Mouse (Mus musculus): Measurements from ENCODE around the gene Anapc1. TPM values are rescaled to one million over a fixed set of nuclear protein-coding genes. Genes with fewer than 3 reads are reported as not detected.
A peak's percentile ranks its signal among the peaks of the same experiment; 100 is the strongest.
"Not testable (repeated sequence)": the region's sequence is repeated elsewhere in the genome, so short reads cannot be mapped to it uniquely, and the experiment has no call there.

The Anapc1 gene
- total RNA-seq, 2 experiments from 2014 or later: 62.8 to 63.9 TPM

DNA sequence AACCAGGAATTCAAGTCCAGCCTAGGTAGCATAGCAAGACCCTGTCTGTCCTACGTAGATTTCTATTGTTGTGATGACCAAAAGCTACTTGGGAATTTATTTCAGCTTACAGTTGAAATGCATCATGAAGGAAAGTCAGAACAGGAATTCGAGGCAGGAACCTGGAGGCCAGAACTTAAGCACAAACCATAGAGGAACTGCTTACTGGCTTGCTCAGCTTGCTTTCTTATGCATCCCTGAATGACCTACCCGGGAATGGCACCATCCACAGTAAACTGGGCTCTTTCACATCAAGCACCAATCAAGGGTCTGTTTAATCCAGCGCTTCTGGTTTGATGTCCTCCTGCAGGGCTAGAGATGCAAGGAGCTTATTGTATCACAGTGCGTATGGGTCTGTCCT lies 10.4 kb upstream of the Anapc1 start:
- intact Hi-C loops (cut with DNase I): loop anchor here (5.0 kb wide), 1 partner anchor 245 kb away; the partner anchor contains the start of gene Zc3h8
- no peak for DNase-seq

DNA sequence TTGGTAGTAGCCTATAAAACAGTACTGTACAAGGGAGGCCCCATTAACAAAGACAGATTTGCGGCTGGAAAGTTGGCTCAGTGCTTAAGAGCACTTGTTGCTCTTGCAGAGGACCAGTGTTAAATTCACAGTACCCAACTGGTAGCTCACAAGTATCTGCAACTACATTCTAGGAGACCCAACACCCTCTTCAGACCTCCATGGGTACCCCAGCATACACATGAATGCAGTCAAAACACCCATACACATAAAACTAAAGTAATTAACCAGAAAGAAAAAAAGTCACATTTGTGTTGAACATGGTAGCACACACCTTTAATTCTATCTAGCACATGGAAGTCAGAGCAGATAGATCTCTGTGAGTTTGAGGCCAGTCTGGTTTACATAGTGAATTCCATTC lies 9.9 kb upstream of the Anapc1 start:
- DNase-seq: no peak
- intact Hi-C loops (cut with DNase I): loop anchor here (5.0 kb wide), 1 partner anchor 245 kb away; the partner anchor contains the start of gene Zc3h8

DNA sequence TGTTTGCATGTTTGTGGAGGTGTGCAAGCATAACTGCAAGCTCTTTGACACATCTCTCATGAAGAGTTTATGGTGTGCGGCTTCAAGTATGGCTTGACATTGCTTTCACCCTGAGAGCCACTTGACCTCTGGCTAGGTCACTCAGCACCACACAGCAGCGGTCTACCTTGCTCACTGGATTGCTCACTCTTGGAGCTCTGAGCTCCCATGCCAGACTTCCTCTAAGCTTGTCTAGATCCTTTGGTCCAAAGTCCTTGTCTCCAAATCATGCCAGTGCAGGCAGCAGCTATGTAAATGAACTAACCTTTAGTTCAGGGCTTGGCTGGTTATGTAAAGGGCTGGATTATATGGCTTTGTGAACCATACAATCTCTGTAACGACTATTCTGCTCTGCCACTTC lies 9.2 kb upstream of the Anapc1 start:
- intact Hi-C loops (cut with DNase I): loop anchor here (5.0 kb wide), 1 partner anchor 246 kb away; the partner anchor contains the start of gene Zc3h8
- no peak for DNase-seq

DNA sequence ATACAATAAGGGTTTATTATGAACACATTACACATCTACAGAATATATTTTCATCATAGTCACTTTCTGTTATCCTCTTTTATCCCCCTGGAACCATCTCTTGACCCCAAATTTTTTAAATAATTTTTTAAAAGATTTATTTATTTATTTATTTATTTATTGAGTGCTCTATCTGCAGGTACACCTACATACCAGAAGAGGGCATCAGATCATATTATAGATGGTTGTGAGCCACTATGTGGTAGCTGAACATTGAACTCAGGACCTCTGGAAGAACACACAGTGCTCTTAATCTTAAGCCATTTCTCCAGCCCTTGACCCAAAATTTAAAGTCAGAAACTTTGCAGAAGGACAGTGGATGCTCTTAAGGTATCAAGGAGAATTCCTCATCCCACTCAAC lies 7.4 kb upstream of the Anapc1 start:
- DNase-seq: no peak
- intact Hi-C loops (cut with DNase I): no loop called here

DNA sequence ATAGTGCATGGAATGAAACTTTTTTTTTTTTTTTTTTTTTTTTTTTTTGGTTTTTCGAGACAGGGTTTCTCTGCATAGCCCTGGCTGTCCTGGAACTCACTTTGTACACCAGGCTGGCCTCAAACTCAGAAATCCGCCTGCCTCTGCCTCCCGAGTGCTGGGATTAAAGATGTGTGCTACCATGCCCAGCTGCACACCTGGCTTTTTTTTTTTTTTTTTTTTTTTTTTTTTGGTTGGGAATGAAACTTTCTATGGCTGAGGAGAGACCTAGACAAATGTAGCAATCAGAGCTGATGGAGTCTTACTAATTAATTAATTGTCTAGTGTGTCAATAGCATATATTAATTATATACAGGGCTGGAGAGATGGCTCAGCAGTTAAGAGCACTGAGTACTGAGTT lies 6.6 kb upstream of the Anapc1 start:
- intact Hi-C loops (cut with DNase I); DNase-seq: not testable (repeated sequence)

DNA sequence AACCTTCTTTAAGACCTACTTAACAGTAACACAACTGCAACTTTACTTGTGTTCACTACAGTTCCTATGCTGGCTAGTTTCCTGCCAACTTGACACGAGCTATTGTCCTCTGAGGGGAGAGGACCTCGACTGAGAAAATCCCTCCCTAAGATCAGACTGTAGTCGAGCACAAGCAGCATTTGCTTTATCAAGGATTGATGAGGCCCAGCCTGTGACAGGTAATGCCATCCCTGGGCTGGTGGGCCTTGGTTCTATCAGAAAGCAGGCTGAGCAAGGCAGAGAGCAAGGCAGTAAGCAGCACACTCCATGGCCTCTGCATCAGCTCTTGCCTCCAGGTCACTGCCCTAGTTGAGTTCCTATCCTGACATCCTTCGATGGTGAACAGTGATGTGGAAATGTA lies 6.0 kb upstream of the Anapc1 start:
- intact Hi-C loops (cut with DNase I): no loop called here
- no peak for DNase-seq

DNA sequence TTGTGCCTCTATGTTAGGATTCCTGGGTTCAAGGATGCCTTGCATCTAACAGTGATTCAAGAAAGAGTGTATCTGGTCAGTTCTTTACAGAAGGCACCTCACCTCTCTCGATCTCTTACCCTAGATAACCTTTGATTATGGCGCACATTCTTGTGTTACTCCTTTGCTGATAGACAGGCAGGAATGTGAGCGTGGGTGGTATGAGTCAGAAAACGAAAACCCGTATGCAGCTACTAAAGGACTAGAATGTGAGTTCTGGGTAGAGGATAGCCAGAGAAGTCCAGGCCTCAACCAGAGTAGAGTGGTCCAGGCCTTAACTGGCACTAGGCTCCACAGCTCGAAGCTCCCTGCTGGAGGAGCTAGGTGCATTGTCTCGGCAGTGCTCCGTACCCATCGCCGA lies 5.6 kb upstream of the Anapc1 start:
- intact Hi-C loops (cut with DNase I): no loop called here
- DNase-seq: no peak

DNA sequence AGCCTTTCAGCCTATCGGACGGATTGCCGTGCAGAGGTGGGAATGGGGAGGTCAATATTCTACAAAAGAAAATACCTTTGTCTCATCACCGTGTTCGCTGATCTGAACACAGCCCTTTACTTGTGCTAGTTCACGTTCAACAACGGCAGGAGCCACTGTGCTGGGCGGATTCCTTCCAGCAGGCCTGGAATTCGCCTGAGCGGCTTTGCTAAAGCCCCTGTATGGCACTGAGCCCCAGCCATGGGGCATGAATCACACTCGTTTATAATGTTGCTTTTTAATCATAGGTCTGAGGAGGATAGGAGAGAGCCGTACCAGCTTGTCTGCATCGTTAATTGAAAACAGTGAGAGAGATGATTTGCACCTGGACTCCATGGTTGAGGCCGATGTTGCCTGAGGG lies 5.1 kb upstream of the Anapc1 start:
- DNase-seq: no peak
- intact Hi-C loops (cut with DNase I): no loop called here

DNA sequence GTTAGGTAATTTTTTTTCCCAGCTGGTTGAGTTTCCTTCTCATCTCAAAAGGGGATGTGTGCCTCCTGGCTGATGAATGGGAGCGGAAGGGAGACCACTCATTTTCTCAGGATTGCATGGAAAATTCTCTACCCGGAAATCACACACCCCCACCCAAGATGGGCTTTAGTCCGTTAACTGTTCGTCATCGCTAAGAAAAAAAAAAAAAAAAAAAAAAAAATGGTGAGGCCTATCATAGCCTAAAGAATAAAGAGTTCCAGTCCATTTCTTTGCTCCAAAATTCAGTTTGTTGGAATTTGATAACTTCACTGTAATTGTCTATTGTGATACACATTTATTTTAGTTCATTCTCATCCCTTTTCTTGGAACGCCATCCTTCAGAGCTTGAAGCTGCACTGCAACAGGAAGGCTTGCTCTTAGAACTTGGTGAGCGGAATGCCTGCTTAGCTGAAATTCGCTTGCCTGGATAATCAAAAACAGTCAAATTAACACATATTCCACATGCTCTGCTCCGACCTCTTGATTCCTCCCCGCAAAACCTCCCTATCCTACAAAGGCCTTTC lies 448 bp upstream of the Anapc1 start:
- intact Hi-C loops (cut with DNase I): no loop called here
- DNase-seq: no peak

DNA sequence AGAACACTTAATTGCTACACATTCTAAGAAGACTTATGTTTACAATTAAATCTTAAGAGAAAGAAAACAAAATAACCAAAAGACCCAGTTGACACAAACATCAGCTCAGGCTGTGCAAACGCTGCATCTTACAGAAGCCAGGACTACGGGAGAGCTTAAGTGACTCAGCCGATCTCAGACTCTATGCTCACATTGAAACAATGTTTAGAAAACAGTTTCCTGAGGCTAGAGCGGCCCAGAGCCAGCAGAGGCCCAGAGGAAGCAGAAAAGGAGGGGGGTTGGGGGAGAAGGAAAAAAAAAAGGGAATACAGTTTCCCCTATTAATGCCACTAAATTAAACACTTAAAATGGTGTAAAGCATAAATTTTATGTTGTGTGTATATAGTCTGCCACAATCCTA lies 6.5 kb downstream of the Anapc1 start:
- intact Hi-C loops (cut with DNase I): no loop called here
- DNase-seq: no peak

DNA sequence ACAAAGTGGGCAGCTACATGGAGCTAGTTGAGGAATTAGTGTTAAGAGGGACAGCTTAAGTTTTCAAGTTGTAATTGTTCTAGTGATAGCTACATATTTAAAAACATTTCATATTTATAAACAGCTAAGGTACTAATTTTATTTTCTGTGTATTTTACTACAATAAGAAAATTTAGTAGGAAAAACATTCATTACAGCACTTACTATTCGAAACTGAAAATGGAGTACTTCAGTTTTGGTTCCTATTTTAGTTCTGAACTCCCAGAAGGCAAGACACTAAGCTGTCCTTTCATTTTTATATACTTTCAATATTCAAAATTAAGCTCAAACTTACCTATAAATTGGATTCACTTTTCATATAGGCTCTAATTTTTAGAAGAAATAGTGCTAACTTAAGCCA lies 66.6 kb downstream of the Anapc1 start:
- no peak for DNase-seq
- intact Hi-C loops (cut with DNase I): no loop called here

DNA sequence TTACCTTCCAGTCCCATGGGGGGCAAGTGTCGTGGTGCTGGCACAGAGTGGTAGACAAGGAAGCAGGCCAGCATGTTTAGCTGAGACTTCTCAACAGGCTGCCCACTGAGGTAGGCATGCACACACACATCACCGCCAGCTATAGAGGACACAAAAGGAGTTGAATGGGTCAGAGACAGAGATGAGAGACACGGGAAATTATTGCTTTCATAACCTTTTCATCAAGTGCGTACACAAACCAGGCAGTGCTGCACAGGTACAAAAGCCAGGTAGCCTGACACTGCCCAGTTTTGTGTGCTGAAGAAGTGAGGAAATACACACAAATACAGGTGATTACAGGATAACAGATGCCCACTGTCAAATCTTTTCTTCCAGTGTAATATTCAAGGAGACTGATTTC lies 71.8 kb downstream of the Anapc1 start:
- DNase-seq: no peak
- intact Hi-C loops (cut with DNase I): no loop called here

DNA sequence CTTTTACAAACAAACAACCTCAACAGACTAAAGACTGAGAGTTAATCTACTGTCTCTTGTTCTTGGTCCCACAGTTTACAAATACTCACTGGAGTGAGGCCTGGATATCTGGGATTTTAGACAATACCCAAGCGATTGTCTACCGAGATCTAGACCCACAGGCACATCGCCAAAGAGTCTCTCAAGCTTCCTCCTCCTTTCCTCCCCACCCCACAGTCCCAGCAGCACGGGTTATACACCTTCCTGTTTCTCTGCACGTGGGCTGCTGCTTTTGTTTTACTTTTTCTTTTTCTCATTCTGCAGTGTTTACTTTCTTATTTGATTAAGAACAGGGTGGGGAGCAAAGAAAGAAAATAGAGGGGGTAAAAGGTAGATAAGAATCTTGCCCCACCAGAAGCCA lies 73.8 kb downstream of the Anapc1 start:
- intact Hi-C loops (cut with DNase I): no loop called here
- DNase-seq: peak; percentile 23 to 27

DNA sequence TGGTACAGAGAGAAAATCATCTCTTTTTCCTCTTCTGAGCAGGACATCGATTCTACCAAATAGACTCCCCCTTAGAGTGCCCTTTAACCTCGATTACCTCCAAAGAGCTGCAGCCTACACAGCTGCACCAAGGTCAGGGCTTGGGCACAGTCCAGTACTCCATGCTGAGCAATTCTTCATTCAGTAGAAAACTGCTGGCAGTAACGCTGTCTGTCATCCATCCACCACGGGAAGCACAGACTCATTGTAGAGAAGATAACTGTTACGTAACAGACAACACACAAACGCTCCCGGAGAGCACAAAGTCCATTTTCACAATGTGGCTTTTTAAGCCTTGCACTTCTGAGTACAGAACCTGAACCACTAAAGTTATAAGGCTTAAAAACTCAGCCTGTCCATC lies 74.9 kb downstream of the Anapc1 start:
- intact Hi-C loops (cut with DNase I): no loop called here
- no peak for DNase-seq

DNA sequence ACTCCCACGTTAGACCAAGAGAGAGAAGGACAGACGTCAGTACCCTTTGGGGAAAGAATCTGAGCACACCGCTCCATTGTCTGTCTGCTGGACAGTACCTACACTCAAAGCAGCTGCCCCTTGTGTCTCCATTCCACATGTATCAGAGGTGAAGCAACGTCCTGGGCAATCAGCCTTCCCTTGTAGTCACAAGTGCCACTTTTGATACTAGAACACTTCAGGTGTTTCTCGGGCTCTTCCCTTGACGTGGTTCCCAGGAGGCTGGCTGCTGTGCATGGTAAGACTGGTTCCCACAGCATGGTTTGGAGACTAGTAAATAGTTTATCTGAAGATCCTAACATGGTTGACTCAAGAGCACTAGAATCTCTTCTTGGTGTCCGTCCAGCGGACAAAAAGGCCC lies 76.0 kb downstream of the Anapc1 start:
- DNase-seq: no peak
- intact Hi-C loops (cut with DNase I): no loop called here

DNA sequence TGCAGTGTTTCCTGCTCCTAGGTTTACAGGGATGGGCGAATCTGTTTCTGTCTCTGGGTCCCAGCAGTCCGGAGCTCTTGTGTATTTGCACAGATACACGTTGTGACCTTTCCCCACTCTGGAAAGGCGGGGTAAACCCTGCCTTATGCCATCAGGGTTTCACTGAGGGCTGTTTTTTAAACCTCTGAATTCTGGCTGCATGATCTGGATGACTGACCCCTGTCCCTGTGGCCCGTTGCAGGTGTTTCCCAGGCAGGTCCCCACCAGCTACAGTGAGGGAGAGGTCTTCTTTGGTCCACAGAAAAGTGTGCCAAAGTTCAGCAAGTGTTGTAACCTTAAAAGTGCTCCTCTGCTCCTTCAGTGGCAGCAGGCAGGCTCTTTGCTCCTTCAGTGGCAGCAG lies 77.9 kb downstream of the Anapc1 start:
- no peak for DNase-seq
- intact Hi-C loops (cut with DNase I): no loop called here

DNA sequence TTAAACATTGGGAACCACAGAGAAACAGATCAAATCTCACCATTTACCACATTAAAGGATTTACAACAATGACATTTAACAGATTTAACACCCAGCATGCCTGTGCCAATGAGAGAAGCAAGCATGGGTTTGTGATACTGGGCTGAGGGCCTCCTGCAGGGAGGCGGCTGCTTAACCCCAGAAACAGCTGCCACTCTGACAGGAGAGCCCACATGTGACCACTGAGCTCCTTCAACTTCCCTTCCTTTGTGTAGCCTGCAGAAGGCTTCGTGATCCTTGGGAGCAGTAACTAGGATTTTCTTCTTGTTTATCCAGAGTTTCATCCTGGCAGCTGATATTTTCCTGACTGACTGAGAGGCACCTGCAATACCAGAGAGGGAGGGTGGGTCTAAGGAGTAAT lies 85.7 kb downstream of the Anapc1 start:
- intact Hi-C loops (cut with DNase I): no loop called here
- DNase-seq: no peak

DNA sequence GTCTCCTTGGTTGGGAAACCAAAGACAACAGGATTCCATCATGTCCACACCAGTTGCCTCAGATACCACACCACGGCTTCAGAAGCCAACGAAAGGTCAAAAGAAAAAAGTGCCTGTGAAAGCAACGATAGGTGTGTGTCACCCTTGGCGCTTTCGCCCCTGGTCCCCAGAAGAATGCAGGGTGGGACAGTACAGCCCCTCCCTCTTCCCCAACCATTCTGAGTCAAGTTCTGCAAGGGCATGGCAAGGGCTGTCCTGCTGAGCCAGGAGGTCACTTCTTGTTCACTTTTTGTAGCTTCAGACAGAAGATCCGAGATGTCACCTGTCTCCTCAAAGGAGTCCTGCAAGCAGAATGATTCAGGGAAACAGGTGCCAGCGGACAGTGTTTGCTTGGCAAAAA lies 94.9 kb downstream of the Anapc1 start:
- intact Hi-C loops (cut with DNase I): no loop called here
- no peak for DNase-seq

DNA sequence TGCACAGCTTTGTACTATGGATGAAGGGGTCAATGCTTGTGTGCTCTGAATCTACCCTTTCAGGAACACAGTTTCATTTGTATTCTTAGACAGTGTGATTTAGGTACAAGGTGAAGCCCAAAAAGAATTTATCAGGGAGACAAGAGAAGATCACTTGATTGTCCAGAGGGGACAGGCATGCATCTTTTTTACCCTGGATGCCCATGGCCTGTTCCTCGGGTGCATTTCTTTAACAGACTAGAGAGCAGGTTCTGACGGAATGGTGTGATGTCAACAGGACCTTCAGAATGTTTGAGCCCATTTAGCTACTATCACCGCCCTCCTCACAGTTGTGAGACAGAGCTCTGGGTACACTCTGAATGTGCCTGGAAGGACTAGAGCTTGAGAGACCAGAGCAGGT lies 96.3 kb downstream of the Anapc1 start, which contains the start of gene Spdye4c:
TSS of gene Spdye4c (plus strand) at position 301 of the 400 bp plus-strand sequence.
- no peak for DNase-seq
- intact Hi-C loops (cut with DNase I): no loop called here

DNA sequence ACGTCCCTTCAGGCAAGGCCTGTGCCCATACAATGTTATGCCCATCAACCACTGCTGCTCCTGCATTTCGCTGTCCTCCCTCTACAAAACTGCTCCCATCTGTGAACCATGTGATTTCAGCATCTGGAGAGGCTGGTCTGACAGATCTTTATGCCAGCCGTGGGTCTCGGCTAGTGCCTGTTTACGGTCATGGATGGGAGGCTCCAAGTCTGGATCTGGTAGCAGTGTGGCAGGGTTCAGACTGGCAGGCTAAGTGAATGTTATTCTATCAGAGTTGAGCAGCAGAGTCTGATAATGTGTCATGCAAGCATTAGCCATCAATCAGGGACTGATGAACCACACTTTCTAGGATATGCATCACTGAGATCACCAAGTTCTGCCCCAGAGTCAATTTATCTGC lies 104.3 kb downstream of the Anapc1 start:
- no peak for DNase-seq
- intact Hi-C loops (cut with DNase I): no loop called here

DNA sequence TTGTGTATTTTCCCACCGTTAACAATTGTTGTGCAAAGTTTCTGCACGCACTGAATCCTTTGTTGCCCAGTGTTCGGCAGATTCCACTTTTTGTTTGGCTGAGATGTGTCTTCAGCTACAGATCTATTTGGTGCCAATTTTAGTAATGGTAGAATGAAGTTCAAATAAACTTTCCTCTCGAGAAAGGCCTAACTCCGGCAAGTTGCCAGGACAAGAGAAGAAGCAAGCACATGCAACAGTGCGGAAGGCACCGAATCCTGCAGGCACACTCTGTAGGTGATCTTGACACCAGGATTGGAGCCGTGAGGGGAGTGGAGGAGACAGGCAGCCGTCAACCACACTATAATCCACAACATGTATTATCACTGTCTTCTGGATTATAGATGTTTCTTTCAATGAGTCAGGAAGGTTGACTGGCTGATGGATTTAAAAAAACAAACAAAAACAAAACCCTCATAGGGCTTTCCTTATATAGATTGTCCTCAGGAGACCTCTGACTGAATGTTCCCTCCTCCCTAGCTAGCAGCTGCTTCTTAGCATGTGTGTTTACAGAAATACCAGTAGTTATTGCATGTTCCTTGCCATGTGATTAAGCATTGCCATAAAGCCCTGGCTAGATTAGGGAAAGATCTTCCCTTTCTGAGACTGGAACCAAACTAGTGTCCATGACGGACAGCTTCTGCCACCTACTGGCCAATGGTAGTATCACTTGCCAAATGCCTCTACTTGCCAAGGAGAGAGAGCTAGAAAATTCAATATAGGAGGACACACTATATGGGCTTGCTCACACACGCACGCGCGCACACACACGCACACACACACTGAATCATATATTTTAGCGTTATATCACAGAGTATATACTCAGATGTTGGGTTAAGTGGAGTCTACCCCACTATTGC lies 114.2 kb downstream of the Anapc1 start:
- peak; percentile 88 to 92 for DNase-seq
- intact Hi-C loops (cut with DNase I): loop anchor here (1.0 to 5.0 kb wide), 5 partner anchors 161 to 684 kb away; no protein-coding TSS in a partner anchor

DNA sequence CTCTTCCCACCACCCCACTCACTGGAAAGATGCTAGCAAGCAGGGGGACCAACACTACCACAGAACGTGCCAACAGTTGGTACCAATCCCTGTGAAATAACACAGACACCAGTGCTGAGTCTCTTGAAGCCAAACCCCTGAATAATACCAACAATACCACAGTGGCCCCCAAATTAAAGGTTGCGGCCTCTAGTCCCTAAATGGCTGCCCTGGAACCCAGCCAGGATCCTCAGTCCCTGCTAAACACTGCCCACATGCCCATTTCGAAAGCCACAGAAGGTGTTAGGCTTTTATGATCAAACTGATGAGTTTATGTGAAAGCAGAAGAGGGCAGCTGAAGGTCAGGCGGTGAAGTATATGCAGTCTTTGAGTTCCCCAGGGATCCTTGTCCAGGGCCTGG lies 116.2 kb downstream of the Anapc1 start:
- intact Hi-C loops (cut with DNase I): loop anchor here (5.0 kb wide), 2 partner anchors 159 to 494 kb away; no protein-coding TSS in a partner anchor
- DNase-seq: no peak

Data from heart, postnatal 10 days (tissue).